Mouse (Mus musculus) ES-Bruce4 (cell line): ENCODE measurements at regions not wholly inside any gene's neighbourhood (a gene's known extent, or its start where the extent isn't known, plus 50 kb on each side); places are given as distances from the start of the nearest gene placed in this dataset.

Source experiments
- H3K27ac ChIP-seq: 2 replicates; pipeline ENCODE4 v1.5.1; 2012; ENCODE audit warnings: low read length, inconsistent platforms; ENCODE audit not compliant: insufficient read depth
- H3K27me3 ChIP-seq: 2 replicates; pipeline ENCODE4 v1.6.1; 2012; ENCODE audit warnings: mild to moderate bottlenecking, low read length, inconsistent platforms; ENCODE audit not compliant: control insufficient read depth, poor library complexity, insufficient read depth, severe bottlenecking
- H3K36me3 ChIP-seq: 2 replicates; pipeline ENCODE4 v1.6.1; 2012; ENCODE audit warnings: inconsistent platforms, mild to moderate bottlenecking, low read length, moderate library complexity; ENCODE audit not compliant: control insufficient read depth, poor library complexity, insufficient read depth, severe bottlenecking
- H3K4me1 ChIP-seq: one replicate; pipeline ENCODE4 v1.8.1; 2011; ENCODE audit warnings: low read length; ENCODE audit not compliant: control insufficient read depth, insufficient read depth
- H3K4me3 ChIP-seq: 2 replicates; pipeline ENCODE4 v1.5.1; 2011; ENCODE audit warnings: low read depth, mild to moderate bottlenecking, low read length
- H3K9ac ChIP-seq: 2 replicates; pipeline ENCODE4 v1.6.1; 2012; ENCODE audit warnings: low read depth, mild to moderate bottlenecking, inconsistent platforms; ENCODE audit not compliant: poor library complexity, severe bottlenecking
- H3K9me3 ChIP-seq: replicated peaks from 2 replicates; pipeline ENCODE4 v1.6.1; 2012; ENCODE audit warnings: mild to moderate bottlenecking, low read length, inconsistent platforms; ENCODE audit not compliant: control insufficient read depth, poor library complexity, insufficient read depth, severe bottlenecking
- CTCF ChIP-seq: IDR thresholded peaks from one replicate; pipeline ENCODE4 v1.8.1; 2011; ENCODE audit warnings: low read depth, low read length
- EP300 ChIP-seq: IDR thresholded peaks from 2 replicates; pipeline ENCODE4 v1.6.1; 2011; ENCODE audit warnings: low read depth, low read length; ENCODE audit not compliant: insufficient read depth
- POLR2A ChIP-seq: IDR thresholded peaks from one replicate; pipeline ENCODE4 v1.8.1; 2011; ENCODE audit warnings: low read length; ENCODE audit not compliant: insufficient read depth

- Histone ChIP-seq H3K4me3 (no peak overlapping the region), H3K27me3 (no peaks in the 10 kb centered on the region), H3K4me1 (no peaks in the 10 kb centered on the region), H3K9ac (no peak overlapping the region), H3K9me3 (no peaks in the 10 kb centered on the region), H3K27ac (no peak overlapping the region), H3K36me3 (no peaks in the 10 kb centered on the region)
- TF ChIP-seq EP300 = no peak
- no peak for TF ChIP-seq CTCF
- no peak for TF ChIP-seq POLR2A
Observed at GRCm38 (mm10) chr14:102013238-102013637, 283.5 kb downstream of the Lmo7 start.

GRCm38 (mm10) chr14:101997535-101997934, 267.8 kb downstream of the Lmo7 start:
- Histone ChIP-seq H3K27ac (no peak overlapping the region), H3K4me3 (no peak overlapping the region), H3K9me3 (no peaks in the 10 kb centered on the region), H3K9ac (no peak overlapping the region), H3K36me3 (no peaks in the 10 kb centered on the region), H3K27me3 (no peaks in the 10 kb centered on the region), H3K4me1 (no peaks in the 10 kb centered on the region)
- no peak for TF ChIP-seq POLR2A
- no peak for TF ChIP-seq EP300

- TF ChIP-seq EP300 (no peak), POLR2A (no peak), CTCF (no peak)
- Histone ChIP-seq H3K27ac (no peak overlapping the region), H3K4me1 (no peaks in the 10 kb centered on the region), H3K9me3 (no peaks in the 10 kb centered on the region), H3K27me3 (no peaks in the 10 kb centered on the region), H3K36me3 (no peaks in the 10 kb centered on the region), H3K4me3 (no peak overlapping the region), H3K9ac (no peak overlapping the region)
Observed at GRCm38 (mm10) chr14:101984401-101984800, 254.6 kb downstream of the Lmo7 start.
